Mouse (Mus musculus): ENCODE data around the gene Gnb1.
A peak's percentile ranks its signal among the peaks of the same experiment; 100 is the strongest.

The Gnb1 gene

GRCm38 (mm10) chr4:155578336-155579125 is 87.4 kb downstream of the Gnb1 start:
- no peak for DNase-seq (ENCODE audit: low read depth)

GRCm38 (mm10) chr4:155580420-155580819 is 89.3 kb downstream of the Gnb1 start:
- DNase-seq (ENCODE audit: low read depth) = peak; percentile 71

GRCm38 (mm10) chr4:155582279-155582905 is 91.2 kb downstream of the Gnb1 start:
- no peak for DNase-seq (ENCODE audit: low read depth)

GRCm38 (mm10) chr4:155589356-155589755 is 98.2 kb downstream of the Gnb1 start:
- DNase-seq (ENCODE audit: low read depth) = no peak

GRCm38 (mm10) chr4:155591012-155591719 is 100.0 kb downstream of the Gnb1 start:
- no peak for DNase-seq (ENCODE audit: low read depth)

- no peak for DNase-seq (ENCODE audit: low read depth)
Measured at GRCm38 (mm10) chr4:155593780-155594179, 102.6 kb downstream of the Gnb1 start.

- DNase-seq (ENCODE audit: low read depth) = no peak
Measured at GRCm38 (mm10) chr4:155595777-155596176, 104.6 kb downstream of the Gnb1 start.

GRCm38 (mm10) chr4:155596606-155597005 is 105.4 kb downstream of the Gnb1 start:
- no peak for DNase-seq (ENCODE audit: low read depth)

- DNase-seq (ENCODE audit: low read depth) = no peak
Measured at GRCm38 (mm10) chr4:155598536-155598935, 107.4 kb downstream of the Gnb1 start.

GRCm38 (mm10) chr4:155599901-155600825 is 109.0 kb downstream of the Gnb1 start:
- peak; percentile 89 for DNase-seq (ENCODE audit: low read depth)

GRCm38 (mm10) chr4:155601091-155601996 is 110.2 kb downstream of the Gnb1 start, which contains the start of gene Slc35e2:
Gene Slc35e2, plus strand, starts transcription at chr4:155601416.
- peak; percentile 97 for DNase-seq (ENCODE audit: low read depth)

GRCm38 (mm10) chr4:155601997-155602456 is 110.9 kb downstream of the Gnb1 start:
- DNase-seq (ENCODE audit: low read depth) = no peak

- no peak for DNase-seq (ENCODE audit: low read depth)
Measured at GRCm38 (mm10) chr4:155602753-155603152, 111.6 kb downstream of the Gnb1 start.

GRCm38 (mm10) chr4:155603801-155604200 is 112.6 kb downstream of the Gnb1 start:
- no peak for DNase-seq (ENCODE audit: low read depth)

GRCm38 (mm10) chr4:155605132-155605531 is 114.0 kb downstream of the Gnb1 start:
- no peak for DNase-seq (ENCODE audit: low read depth)

- no peak for DNase-seq (ENCODE audit: low read depth)
Measured at GRCm38 (mm10) chr4:155606825-155607224, 115.7 kb downstream of the Gnb1 start.

All from induced T-regulatory cell, adult 2 months (primary cell).